ENCODE assay signal across 8 mouse cellular contexts in genomic region chr15:79107966-79108365, GRCm38 (mm10). TPM values are rescaled to one million over a fixed set of nuclear protein-coding genes. Genes with fewer than 3 reads are reported as not detected.
DNase-seq lines count a peak whose midpoint lies in the region; ATAC-seq and TF ChIP-seq lines count a peak whose summit lies in the region.

No protein-coding gene starts in this region.

- H3K4me1 ChIP-seq in kidney, postnatal 0 days (replicated peaks; ENCODE audit: insufficient read depth, low read length): peaks cover 18% of the 10 kb centered on the region
- peaks cover 33% of the 10 kb centered on the region for H3K4me1 ChIP-seq in hindbrain, embryonic 14.5 days (replicated peaks; ENCODE audit: control insufficient read depth, insufficient read depth, low read length)
- peaks cover 26% of the 10 kb centered on the region for H3K4me1 ChIP-seq in midbrain, embryonic 16.5 days (ENCODE audit: control insufficient read depth, insufficient read depth, low read length)

- H3K27me3 ChIP-seq in kidney, postnatal 0 days (ENCODE audit: insufficient read depth, low read length): no peaks in the 10 kb centered on the region
- no peaks in the 10 kb centered on the region for H3K27me3 ChIP-seq in hindbrain, embryonic 14.5 days (ENCODE audit: control insufficient read depth, insufficient read depth, low read length)
- no peaks in the 10 kb centered on the region for H3K27me3 ChIP-seq in midbrain, embryonic 16.5 days (ENCODE audit: control insufficient read depth, insufficient read depth, low read depth, low read length)

- ATAC-seq in kidney, postnatal 0 days (replicated peaks; ENCODE audit: low FRiP score, low read depth): no peak
- ATAC-seq in hindbrain, embryonic 14.5 days (ENCODE audit: low FRiP score): no peak
- no peak for ATAC-seq in midbrain, embryonic 16.5 days
- no peak for ATAC-seq in inflammation-experienced regulatory T-cells, adult 6 months

- no peak for TF ChIP-seq CTCF in kidney, postnatal 0 days (IDR thresholded peaks at IDR 0.05; ENCODE audit: low read depth)

- H3K9me3 ChIP-seq in kidney, postnatal 0 days (replicated peaks; ENCODE audit: low read length): no peaks in the 10 kb centered on the region
- no peaks in the 10 kb centered on the region for H3K9me3 ChIP-seq in hindbrain, embryonic 14.5 days (ENCODE audit: control insufficient read depth, low read length)
- no peaks in the 10 kb centered on the region for H3K9me3 ChIP-seq in midbrain, embryonic 16.5 days (replicated peaks; ENCODE audit: control insufficient read depth, low read length, poor library complexity, severe bottlenecking)

- peak; percentile 22 for DNase-seq in kidney, postnatal 0 days (ENCODE audit: low spot score)
- no peak for DNase-seq in kidney, postnatal 10 days
- peak; percentile 16 for DNase-seq in c-Kit-positive CD71-negative TER-119-negative erythroid progenitor cells, embryonic 14.5 days (ENCODE audit: low read depth)
- no peak for DNase-seq in hindbrain, embryonic 14.5 days (ENCODE audit: low spot score)
- DNase-seq in spleen, postnatal 4 days (ENCODE audit: low spot score in 2 of 2): no peak
- DNase-seq in thymus, postnatal 14 days: no peak

- no peak overlapping the region for H3K4me3 ChIP-seq in kidney, postnatal 0 days (replicated peaks; ENCODE audit: low read depth, low read length)
- peak overlapping the region; percentile 91 for H3K4me3 ChIP-seq in hindbrain, embryonic 14.5 days (replicated peaks; ENCODE audit: low read length)
- H3K4me3 ChIP-seq in midbrain, embryonic 16.5 days (ENCODE audit: low read depth, low read length): no peak overlapping the region; the same call in 1 of the 2 replicates

- 19% methylated on average over 7 of the region's 7 CpGs for WGBS in kidney, postnatal 0 days
- WGBS in hindbrain, embryonic 14.5 days: 18% methylated on average over 7 of the region's 7 CpGs
- WGBS in midbrain, embryonic 16.5 days: 23% methylated on average over 7 of the region's 7 CpGs

- no peak overlapping the region for H3K9ac ChIP-seq in kidney, postnatal 0 days (ENCODE audit: low read depth, low read length)
- H3K9ac ChIP-seq in hindbrain, embryonic 14.5 days: peak overlapping the region; percentile 93; the same call in 1 of the 2 replicates
- H3K9ac ChIP-seq in midbrain, embryonic 16.5 days (ENCODE audit: low read depth, low read length): 0 out of 2 replicates have a peak overlapping the region, but pooled peaks have one; percentile 98

- peak overlapping the region; percentile 86 for H3K4me2 ChIP-seq in kidney, postnatal 0 days (ENCODE audit: low read length)
- peak overlapping the region; percentile 98 for H3K4me2 ChIP-seq in hindbrain, embryonic 14.5 days (replicated peaks)
- H3K4me2 ChIP-seq in midbrain, embryonic 16.5 days (ENCODE audit: low read length): peak overlapping the region; percentile 97

- no peaks in the 10 kb centered on the region for H3K36me3 ChIP-seq in kidney, postnatal 0 days (ENCODE audit: insufficient read depth, low read length)
- no peaks in the 10 kb centered on the region for H3K36me3 ChIP-seq in hindbrain, embryonic 14.5 days (replicated peaks; ENCODE audit: control insufficient read depth, insufficient read depth)
- no peaks in the 10 kb centered on the region for H3K36me3 ChIP-seq in midbrain, embryonic 16.5 days (ENCODE audit: control insufficient read depth, insufficient read depth, low read length)

- peak overlapping the region; percentile 89 for H3K27ac ChIP-seq in kidney, postnatal 0 days
- H3K27ac ChIP-seq in hindbrain, embryonic 14.5 days: no peak overlapping the region; the same call in 1 of the 2 replicates
- peak overlapping the region; percentile 77; the same call in 1 of the 2 replicates for H3K27ac ChIP-seq in midbrain, embryonic 16.5 days (ENCODE audit: low read length)

RNA-seq across cellular contexts. Expression of gene Micall1, which starts 0.7 kb away (rescaled TPM):
- 5.9 and 6.6 TPM in 2 replicates for polyA plus RNA-seq in kidney, postnatal 0 days (2015; fragmentation: Nextera tagmentation; extraction: Ambion mirVana)
- polyA plus RNA-seq in hindbrain, embryonic 14.5 days (2014; fragmentation: Nextera tagmentation; extraction: Ambion mirVana): 12.9 and 14.3 TPM in 2 replicates
- 12.0 and 12.7 TPM in 2 replicates for polyA plus RNA-seq in midbrain, embryonic 16.5 days (2015; fragmentation: Nextera tagmentation; extraction: Ambion mirVana)
- 10 to 100 TPM in 2 of 3 experiments, 1 to 10 TPM in 1; 7.0 to 20.8 (median 13.3) TPM for polyA plus RNA-seq in inflammation-experienced regulatory T-cells, adult 6 months (2017; shearing (Covaris generic))

RNA-seq across cellular contexts. Expression of gene Polr2f, which starts 32.8 kb away (rescaled TPM):
- polyA plus RNA-seq in kidney, postnatal 0 days (2015; fragmentation: Nextera tagmentation; extraction: Ambion mirVana): 314 and 321 TPM in 2 replicates
- 273 and 298 TPM in 2 replicates for polyA plus RNA-seq in hindbrain, embryonic 14.5 days (2014; fragmentation: Nextera tagmentation; extraction: Ambion mirVana)
- 266 and 286 TPM in 2 replicates for polyA plus RNA-seq in midbrain, embryonic 16.5 days (2015; fragmentation: Nextera tagmentation; extraction: Ambion mirVana)
- polyA plus RNA-seq in inflammation-experienced regulatory T-cells, adult 6 months (2017; shearing (Covaris generic)): 100 to 1,000 TPM; 109 to 122 (median 116) TPM

RNA-seq across cellular contexts. Expression of gene Eif3l, which starts 33.0 kb away (rescaled TPM):
- 199 and 218 TPM in 2 replicates for polyA plus RNA-seq in kidney, postnatal 0 days (2015; fragmentation: Nextera tagmentation; extraction: Ambion mirVana)
- polyA plus RNA-seq in hindbrain, embryonic 14.5 days (2014; fragmentation: Nextera tagmentation; extraction: Ambion mirVana): 170 and 177 TPM in 2 replicates
- 165 TPM in 2 replicates for polyA plus RNA-seq in midbrain, embryonic 16.5 days (2015; fragmentation: Nextera tagmentation; extraction: Ambion mirVana)
- 100 to 1,000 TPM; 224 to 286 (median 240) TPM for polyA plus RNA-seq in inflammation-experienced regulatory T-cells, adult 6 months (2017; shearing (Covaris generic))

RNA-seq across cellular contexts. Expression of gene 1700088E04Rik, which starts 33.1 kb away (rescaled TPM):
- 12.9 and 15.2 TPM in 2 replicates for polyA plus RNA-seq in kidney, postnatal 0 days (2015; fragmentation: Nextera tagmentation; extraction: Ambion mirVana)
- polyA plus RNA-seq in hindbrain, embryonic 14.5 days (2014; fragmentation: Nextera tagmentation; extraction: Ambion mirVana): 18.3 and 19.1 TPM in 2 replicates
- polyA plus RNA-seq in midbrain, embryonic 16.5 days (2015; fragmentation: Nextera tagmentation; extraction: Ambion mirVana): 18.8 and 19.1 TPM in 2 replicates
- polyA plus RNA-seq in inflammation-experienced regulatory T-cells, adult 6 months (2017; shearing (Covaris generic)): 1 to 10 TPM; 5.4 to 7.1 (median 5.9) TPM

RNA-seq across cellular contexts. Expression of gene Ankrd54, which starts 45.3 kb away (rescaled TPM):
- 42.5 and 42.6 TPM in 2 replicates for polyA plus RNA-seq in kidney, postnatal 0 days (2015; fragmentation: Nextera tagmentation; extraction: Ambion mirVana)
- polyA plus RNA-seq in hindbrain, embryonic 14.5 days (2014; fragmentation: Nextera tagmentation; extraction: Ambion mirVana): 42.2 and 53.1 TPM in 2 replicates
- polyA plus RNA-seq in midbrain, embryonic 16.5 days (2015; fragmentation: Nextera tagmentation; extraction: Ambion mirVana): 54.4 and 57.8 TPM in 2 replicates
- polyA plus RNA-seq in inflammation-experienced regulatory T-cells, adult 6 months (2017; shearing (Covaris generic)): 10 to 100 TPM in 1 of 3 experiments, 1 to 10 TPM in 2; 5.5 to 10.8 (median 9.2) TPM

Comparison
In these comparisons a context has a peak if more than half of its experiments do, and no peak if none do; other contexts are left out.
1. DNase-seq: peak in kidney, postnatal 0 days (single experiment) and c-Kit-positive CD71-negative TER-119-negative erythroid progenitor cells, embryonic 14.5 days (single experiment); none in kidney, postnatal 10 days (single experiment), hindbrain, embryonic 14.5 days (single experiment), spleen, postnatal 4 days (0 of 2) and thymus, postnatal 14 days (single experiment).
2. Peak in every context shown above with its lines, with median percentiles within 50 percentile points of each other: H3K4me2 ChIP-seq.